Mouse (Mus musculus) embryonic fibroblast, embryonic 13.5 days (primary cell): ENCODE measurements at regions not wholly inside any gene's neighbourhood (a gene's known extent, or its start where the extent isn't known, plus 50 kb on each side); places are given as distances from the start of the nearest gene placed in this dataset.

Experiments used
- CTCF ChIP-seq: IDR thresholded peaks from 2 replicates; pipeline ENCODE4 v1.5.1; 2011; ENCODE audit warnings: mild to moderate bottlenecking, control low read depth, low read length, moderate library complexity, borderline replicate concordance; ENCODE audit not compliant: insufficient read depth
- POLR2A ChIP-seq: IDR thresholded peaks from 2 replicates; pipeline ENCODE4 v1.6.1; 2011; ENCODE audit warnings: low read depth, mild to moderate bottlenecking, control low read depth, low read length, moderate library complexity

DNA sequence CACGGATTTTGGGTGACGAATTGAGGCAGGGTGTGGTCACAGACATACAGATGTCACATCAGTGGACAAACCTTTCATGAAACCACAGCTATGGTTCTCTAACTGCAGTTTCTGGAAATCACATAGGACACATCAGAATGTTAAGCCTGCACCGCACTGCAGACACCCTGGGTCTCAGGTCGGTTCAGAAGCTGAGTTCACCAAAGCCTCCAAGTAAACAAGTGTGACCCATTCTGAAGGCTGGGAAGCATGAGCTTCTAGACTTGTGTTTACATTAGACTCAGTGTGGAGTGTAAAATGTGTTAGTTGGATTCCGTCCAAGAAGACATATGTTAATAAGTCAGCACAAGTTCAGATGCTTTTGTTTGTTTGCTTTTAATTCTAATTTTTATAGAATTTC, 78.3 kb upstream of the Trim52 start:
- TF ChIP-seq CTCF (no peak), POLR2A (no peak)
